Mouse (Mus musculus) brain, embryonic 14.5 days (tissue): ENCODE data around the gene Gm20431.

ENCODE experiments used
- CTCF ChIP-seq: fragments of 200-500 bp; IDR thresholded peaks from 2 replicates; pipeline ENCODE4 v1.5.1; 2012; ENCODE audit warnings: inconsistent platforms, mild to moderate bottlenecking, moderate library complexity, borderline replicate concordance; ENCODE audit not compliant: insufficient read depth, insufficient read length; ENCODE audit errors: extremely low read depth
- POLR2A ChIP-seq: fragments of 200-500 bp; IDR thresholded peaks from 2 replicates; pipeline ENCODE4 v1.6.1; 2012; ENCODE audit warnings: mild to moderate bottlenecking, inconsistent platforms, borderline replicate concordance; ENCODE audit not compliant: poor library complexity, insufficient read depth, insufficient read length, severe bottlenecking; ENCODE audit errors: extremely low read depth

DNA sequence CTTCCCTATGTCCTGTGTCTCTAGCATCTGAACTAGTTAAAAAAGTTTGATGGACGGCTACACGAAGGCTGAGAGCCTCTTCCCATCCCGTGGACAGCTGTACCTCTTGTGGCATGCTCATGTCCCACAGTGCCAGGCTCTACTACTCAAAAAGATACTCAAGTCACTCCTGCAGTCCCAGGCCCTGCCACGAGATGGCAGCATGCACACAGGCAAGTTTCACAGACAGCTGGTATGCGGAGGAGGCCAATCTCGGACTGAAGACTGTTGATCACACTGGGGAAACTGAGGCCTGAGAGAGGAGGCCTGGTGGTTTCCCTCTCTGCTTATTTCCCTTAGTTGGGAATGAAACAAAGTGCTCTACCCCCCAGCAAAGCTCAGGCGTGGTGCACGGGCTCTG is 23.8 kb upstream of the Gm20431 start:
- TF ChIP-seq CTCF: peak; percentile 99
- no peak for TF ChIP-seq POLR2A
